Mouse (Mus musculus) forebrain, embryonic 12.5 days (tissue): ENCODE data around the gene Actr10. TPM values are rescaled to one million over a fixed set of nuclear protein-coding genes. Genes with fewer than 3 reads are reported as not detected.
A peak's percentile ranks its signal among the peaks of the same experiment; 100 is the strongest.

Experiments used
- ATAC-seq: fragments of 200-750 bp; cut with Nextera tagmentation; 2 replicates; pipeline ENCODE4 v1.8.0; 2017; ENCODE audit warnings: moderate TSS enrichment; ENCODE audit not compliant: low FRiP score
- H3K27ac ChIP-seq: fragments of 300-500 bp; sonication (generic); 2 replicates; pipeline ENCODE4 v1.5.1; 2016; ENCODE audit warnings: mild to moderate bottlenecking
- H3K27me3 ChIP-seq: fragments of 300-500 bp; sonication (generic); 2 replicates; pipeline ENCODE4 v1.6.1; 2016; ENCODE audit warnings: mild to moderate bottlenecking
- H3K36me3 ChIP-seq: fragments of 300-500 bp; sonication (generic); replicated peaks from 2 replicates; pipeline ENCODE4 v1.6.1; 2016; ENCODE audit warnings: mild to moderate bottlenecking
- H3K4me1 ChIP-seq: fragments of 300-500 bp; sonication (generic); 2 replicates; pipeline ENCODE4 v1.6.1; 2016
- H3K4me2 ChIP-seq: fragments of 300-500 bp; sonication (generic); 2 replicates; pipeline ENCODE4 v1.6.1; 2016; ENCODE audit warnings: mild to moderate bottlenecking, moderate library complexity
- H3K4me3 ChIP-seq: fragments of 300-500 bp; sonication (generic); replicated peaks from 2 replicates; pipeline ENCODE4 v1.5.1; 2016; ENCODE audit warnings: mild to moderate bottlenecking
- H3K9ac ChIP-seq: fragments of 300-500 bp; sonication (generic); 2 replicates; pipeline ENCODE4 v1.6.1; 2016; ENCODE audit warnings: mild to moderate bottlenecking
- H3K9me3 ChIP-seq: fragments of 300-500 bp; sonication (generic); 2 replicates; pipeline ENCODE4 v1.6.1; 2016
- WGBS: fragments of 180-500 bp; shearing (Covaris S2); methylation state at CpG from one replicate; pipeline ENCODE4 v1.1.7; 2016; 5-methylcytosine and 5-hydroxymethylcytosine counted together
- polyA plus RNA-seq: library from polyadenylated mRNA; unstranded; fragments of >200 nt; fragmentation: Nextera tagmentation; extraction: Ambion mirVana; gene quantifications from 2 replicates; pipeline ENCODE4 v1.2.1, GENCODE M21; 2016

Actr10 gene
- polyA plus RNA-seq, 1 experiment from 2014 or later, result 252 TPM

DNA sequence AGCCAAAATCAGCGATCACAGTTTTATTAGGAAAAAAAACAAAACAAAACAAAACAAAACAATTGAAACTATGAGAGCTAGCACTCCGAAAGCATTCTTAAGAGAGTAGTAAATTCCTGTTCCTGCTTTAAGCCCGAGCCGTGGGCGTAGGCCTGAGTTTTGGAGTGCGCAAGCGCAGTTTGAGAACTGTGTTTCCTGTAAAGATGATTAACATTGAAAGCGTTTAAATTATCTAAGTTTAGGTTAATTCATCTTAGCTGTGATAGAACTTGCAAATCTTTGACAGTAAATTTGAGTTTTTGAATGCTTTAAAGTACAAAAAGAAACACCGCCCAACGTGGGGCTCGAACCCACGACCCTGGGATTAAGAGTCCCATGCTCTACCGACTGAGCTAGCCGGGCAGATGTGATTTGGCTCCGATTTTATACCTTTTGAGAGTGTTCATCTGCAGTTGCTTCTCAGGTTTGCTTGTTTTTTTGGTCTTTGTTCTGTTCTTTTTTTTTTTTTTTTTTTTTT is 31.2 kb downstream of the Actr10 start:
- Histone ChIP-seq H3K9ac (peak overlapping the region; percentile 71), H3K27ac (peak overlapping the region; percentile 92), H3K27me3 (no peaks in the 10 kb centered on the region), H3K9me3 (no peaks in the 10 kb centered on the region), H3K4me2 (peak overlapping the region; percentile 59), H3K4me3 (peak overlapping the region; percentile 61), H3K4me1 (peaks cover 7% of the 10 kb centered on the region; the same call in 1 of the 2 replicates), H3K36me3 (peaks cover 5% of the 10 kb centered on the region)
- under 1% methylated on average over 15 of the region's 15 CpGs for WGBS
- ATAC-seq, result peak; percentile 78

DNA sequence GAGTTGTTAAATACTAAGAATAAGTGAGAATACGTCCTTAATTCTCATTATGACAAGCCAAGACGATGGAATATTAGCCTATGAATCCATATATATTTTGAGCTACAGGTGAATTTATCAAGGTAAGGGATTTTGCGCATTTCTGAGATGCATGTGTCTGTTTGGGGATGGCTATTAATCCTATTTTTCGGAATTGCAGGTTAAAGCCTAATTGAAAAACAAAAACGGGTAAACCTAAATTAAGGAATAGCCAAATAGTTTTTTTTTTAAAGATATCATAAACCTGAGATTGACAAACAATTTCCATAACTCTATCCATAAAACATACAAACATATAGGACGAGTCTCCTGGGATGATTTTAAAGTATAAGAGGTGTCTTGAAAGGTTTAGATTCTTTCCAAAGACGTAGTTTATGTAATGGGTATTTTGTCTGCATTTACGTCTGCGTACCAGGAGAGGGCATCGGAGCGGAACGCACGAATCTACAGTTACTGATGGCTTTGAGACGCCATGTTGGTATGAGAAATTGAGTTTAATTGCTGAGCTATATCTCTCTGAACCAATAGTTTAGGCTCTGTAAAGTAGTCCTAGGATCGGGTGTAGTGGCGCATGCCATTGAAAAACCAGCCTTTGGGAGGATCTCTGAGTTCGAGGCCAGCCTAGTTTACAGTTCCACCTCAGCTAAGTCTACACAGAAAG is 32.0 kb downstream of the Actr10 start:
- WGBS, result 4% methylated on average over 17 of the region's 17 CpGs
- Histone ChIP-seq H3K9me3 (no peaks in the 10 kb centered on the region), H3K4me3 (peak overlapping the region; percentile 28), H3K4me2 (peak overlapping the region; percentile 41), H3K4me1 (peaks cover 7% of the 10 kb centered on the region; the same call in 1 of the 2 replicates), H3K9ac (no peak overlapping the region), H3K36me3 (no peaks in the 10 kb centered on the region), H3K27me3 (no peaks in the 10 kb centered on the region), H3K27ac (no peak overlapping the region)
- no peak for ATAC-seq

DNA sequence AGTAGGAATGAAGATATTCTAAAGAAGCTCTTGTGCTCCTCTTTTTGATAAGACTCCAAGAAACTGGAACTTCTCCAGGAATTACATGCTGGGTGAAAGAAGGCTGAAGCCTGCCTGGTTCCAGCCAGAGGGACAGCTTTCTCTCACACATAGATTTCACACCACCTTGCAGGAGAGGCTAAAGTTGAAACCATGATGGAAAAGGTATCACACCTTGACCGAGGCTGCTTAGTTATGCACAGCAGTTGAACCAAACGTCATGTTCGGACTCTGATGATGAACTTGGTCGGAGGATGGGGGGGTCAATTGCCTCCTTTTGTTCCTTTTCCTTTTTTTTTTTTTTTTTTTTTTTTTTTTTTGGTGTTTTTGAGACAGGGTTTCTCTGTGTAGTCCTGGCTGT is 36.2 kb downstream of the Actr10 start:
- Histone ChIP-seq H3K4me2 (no peak overlapping the region), H3K9ac (no peak overlapping the region), H3K36me3 (peaks cover 7% of the 10 kb centered on the region), H3K4me1 (peaks cover 13% of the 10 kb centered on the region), H3K27ac (no peak overlapping the region), H3K4me3 (peak overlapping the region; percentile 93; the same call in 1 of the 2 replicates), H3K9me3 (no peaks in the 10 kb centered on the region), H3K27me3 (no peaks in the 10 kb centered on the region)
- no peak for ATAC-seq
- WGBS, result 86% methylated on average over 4 of the region's 4 CpGs

DNA sequence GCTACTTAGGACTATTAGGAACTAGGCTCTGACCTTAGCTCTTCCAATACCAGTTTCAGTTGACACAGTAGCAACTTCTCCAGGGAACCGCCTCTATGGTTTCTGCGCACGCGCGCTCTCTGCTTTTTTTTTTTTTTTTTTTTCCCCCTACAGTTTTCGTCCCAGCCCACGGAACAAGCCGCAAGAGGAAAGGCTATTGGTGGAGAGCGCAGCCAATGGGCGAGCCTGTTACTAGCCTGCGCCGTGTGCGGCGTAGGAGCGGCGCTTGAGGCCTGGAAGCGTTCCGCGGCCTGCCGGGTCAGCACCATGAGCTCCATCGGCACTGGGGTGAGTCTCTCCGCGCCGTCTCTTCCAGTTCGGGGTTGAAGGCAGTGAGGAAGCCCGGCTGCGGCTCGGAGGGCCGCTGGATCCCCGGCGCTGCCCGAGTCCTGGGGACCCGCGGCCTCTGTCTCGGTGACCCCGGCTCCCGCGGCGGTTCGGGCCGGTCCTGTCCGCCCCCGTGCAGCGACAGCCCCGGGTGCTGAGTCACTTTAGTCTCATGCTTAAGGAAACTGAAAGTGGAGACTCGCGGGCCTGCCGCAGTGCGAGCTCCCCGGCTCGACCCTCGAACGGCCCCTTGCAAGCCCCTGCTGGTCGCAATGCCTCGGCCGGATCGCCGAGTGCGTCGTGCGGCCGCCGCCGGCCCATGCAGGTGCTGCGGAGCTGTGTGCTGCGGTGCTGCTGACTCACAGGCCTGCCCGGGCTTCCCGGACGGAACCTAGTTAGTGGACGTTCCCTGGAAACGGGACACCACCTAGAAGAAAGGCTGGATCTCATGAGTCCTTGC is 37.0 kb downstream of the Actr10 start, which contains the start of gene Psma3:
Gene Psma3, plus strand, starts transcription at position 181 of the 826 bp plus-strand sequence.
- H3K36me3 ChIP-seq, result peaks cover 12% of the 10 kb centered on the region
- WGBS, result under 1% methylated on average over 71 of the region's 71 CpGs
- H3K27ac ChIP-seq, result peak within 1 kb of the TSS; percentile 95

DNA sequence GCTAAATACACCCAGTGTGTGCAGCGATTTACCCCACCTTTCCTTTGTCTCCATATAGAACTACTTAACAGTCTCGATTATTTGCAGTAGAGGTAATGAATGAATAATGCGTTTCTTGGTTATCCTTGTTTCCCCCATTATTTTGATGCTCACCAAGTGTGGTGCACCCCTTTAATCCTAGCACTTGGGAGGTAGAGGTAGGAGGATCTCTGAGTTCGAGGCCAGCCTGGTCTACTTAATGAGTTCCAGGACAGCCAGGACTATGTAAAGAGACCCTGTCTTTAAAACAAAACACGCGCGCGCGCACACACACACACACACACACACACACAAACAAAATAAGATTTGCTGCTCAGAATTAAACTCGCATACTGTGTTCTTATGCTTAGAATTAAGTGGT is 37.7 kb downstream of the Actr10 start:
- no peaks in the 10 kb centered on the region for H3K9me3 ChIP-seq
- peak overlapping the region; percentile 91 for H3K9ac ChIP-seq
- ATAC-seq, result no peak
- peak overlapping the region; percentile 95 for H3K27ac ChIP-seq
- peaks cover 13% of the 10 kb centered on the region for H3K4me1 ChIP-seq
- WGBS, result 35% methylated on average over 10 of the region's 10 CpGs
- H3K27me3 ChIP-seq, result no peaks in the 10 kb centered on the region
- H3K4me3 ChIP-seq, result peak overlapping the region; percentile 93
- peak overlapping the region; percentile 70 for H3K4me2 ChIP-seq
- H3K36me3 ChIP-seq, result peaks cover 19% of the 10 kb centered on the region

More for the DNA sequence above, 37.0 kb downstream of the Actr10 start, which contains the start of gene Psma3:
- Histone ChIP-seq H3K9ac (peak within 1 kb of the TSS; percentile 91), H3K27me3 (no peaks in the 10 kb centered on the region), H3K4me3 (peak within 1 kb of the TSS; percentile 93), H3K9me3 (no peaks in the 10 kb centered on the region), H3K4me1 (peaks cover 13% of the 10 kb centered on the region), H3K4me2 (peak within 1 kb of the TSS; percentile 70)
- peak; percentile 100 for ATAC-seq

DNA sequence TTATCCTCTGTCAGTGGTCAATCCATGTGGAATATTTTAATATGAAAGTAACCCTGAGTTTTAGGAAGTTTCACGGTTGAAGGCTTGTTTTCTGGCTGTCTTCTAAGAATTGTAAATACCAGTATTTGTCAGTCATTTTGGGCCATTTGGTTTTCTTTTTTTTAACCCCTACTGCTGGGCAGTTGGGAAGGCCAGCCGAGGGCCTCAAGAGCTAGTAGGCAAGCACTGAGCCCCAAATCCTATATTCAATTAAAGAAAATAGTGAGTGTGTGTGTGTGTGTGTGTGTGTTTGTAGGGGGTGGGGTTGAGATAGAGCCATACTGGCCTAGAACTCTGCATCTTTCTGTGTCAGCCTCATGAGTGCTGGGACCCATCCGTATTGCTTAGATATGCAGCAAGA is 38.2 kb downstream of the Actr10 start:
- ATAC-seq, result no peak
- H3K4me2 ChIP-seq, result peak overlapping the region; percentile 70
- 83% methylated on average over 3 of the region's 3 CpGs for WGBS
- no peaks in the 10 kb centered on the region for H3K9me3 ChIP-seq
- peak overlapping the region; percentile 93 for H3K4me3 ChIP-seq
- H3K4me1 ChIP-seq, result peaks cover 13% of the 10 kb centered on the region
- H3K27ac ChIP-seq, result no peak overlapping the region
- no peaks in the 10 kb centered on the region for H3K27me3 ChIP-seq
- H3K36me3 ChIP-seq, result peaks cover 23% of the 10 kb centered on the region
- H3K9ac ChIP-seq, result peak overlapping the region; percentile 91; the same call in 1 of the 2 replicates

DNA sequence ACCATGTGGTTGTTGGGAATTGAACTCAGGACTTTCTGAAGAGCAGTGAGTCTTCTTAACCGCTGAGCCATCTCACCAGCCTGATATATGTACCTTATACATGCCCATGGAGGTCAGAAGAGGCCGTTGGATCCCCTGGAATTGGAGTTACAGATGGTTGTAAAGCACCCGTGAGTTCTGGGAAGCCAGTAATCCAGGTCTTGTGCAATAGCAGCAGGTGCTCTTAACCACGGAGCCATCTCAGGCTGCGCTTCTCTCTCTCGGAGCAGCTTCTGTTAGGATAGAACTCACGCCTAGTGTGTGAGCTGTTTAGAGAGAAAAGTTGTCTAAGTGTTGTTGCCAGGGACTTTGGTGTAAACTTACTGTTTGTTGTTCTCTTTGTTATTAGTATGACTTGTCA is 40.7 kb downstream of the Actr10 start:
- H3K9ac ChIP-seq, result no peak overlapping the region
- H3K4me1 ChIP-seq, result peaks cover 13% of the 10 kb centered on the region
- H3K4me3 ChIP-seq, result no peak overlapping the region
- no peak overlapping the region for H3K4me2 ChIP-seq
- peaks cover 35% of the 10 kb centered on the region for H3K36me3 ChIP-seq
- no peaks in the 10 kb centered on the region for H3K27me3 ChIP-seq
- ATAC-seq, result no peak
- WGBS, result 91% methylated on average over 7 of the region's 7 CpGs
- no peak overlapping the region for H3K27ac ChIP-seq
- H3K9me3 ChIP-seq, result no peaks in the 10 kb centered on the region

DNA sequence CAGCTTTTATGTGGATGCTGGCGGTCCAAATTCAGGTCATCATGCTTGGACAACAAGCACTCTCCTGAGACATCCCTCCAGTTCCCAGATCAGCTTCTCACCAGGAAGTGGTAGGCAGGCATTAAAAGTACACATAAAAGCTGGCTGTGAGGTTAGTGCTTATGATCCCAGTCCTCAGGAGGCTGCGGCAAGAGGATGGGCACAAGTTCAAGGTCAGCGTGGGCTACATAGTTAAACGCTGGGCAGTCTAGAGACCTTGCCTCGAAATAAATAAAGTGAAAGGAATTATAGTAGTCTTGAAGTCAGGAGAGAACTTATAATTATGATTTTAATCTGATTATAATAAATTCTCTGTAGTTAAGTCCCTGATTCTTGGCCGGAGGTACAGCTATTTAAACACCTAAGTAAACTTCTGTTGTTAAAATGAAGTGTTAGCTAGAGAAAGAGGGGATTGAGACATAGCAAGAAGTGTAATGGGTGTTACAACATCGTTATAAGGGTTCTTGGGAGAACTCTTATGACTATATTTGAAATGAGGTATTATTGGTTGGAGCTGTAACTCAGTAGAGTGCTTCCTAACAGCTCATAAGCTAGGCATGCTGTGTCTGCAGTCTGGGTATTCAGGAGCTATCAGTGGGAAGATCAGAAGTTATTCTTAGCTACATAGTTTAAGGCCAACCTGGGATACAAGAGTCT is 47.3 kb downstream of the Actr10 start:
- no peak overlapping the region for H3K4me3 ChIP-seq
- no peak overlapping the region for H3K4me2 ChIP-seq
- ATAC-seq, result no peak
- WGBS, result 96% methylated on average over 7 of the region's 7 CpGs
- no peaks in the 10 kb centered on the region for H3K27me3 ChIP-seq
- H3K27ac ChIP-seq, result no peak overlapping the region
- H3K9ac ChIP-seq, result no peak overlapping the region
- peaks cover 81% of the 10 kb centered on the region for H3K36me3 ChIP-seq
- no peaks in the 10 kb centered on the region for H3K9me3 ChIP-seq
- H3K4me1 ChIP-seq, result no peaks in the 10 kb centered on the region

DNA sequence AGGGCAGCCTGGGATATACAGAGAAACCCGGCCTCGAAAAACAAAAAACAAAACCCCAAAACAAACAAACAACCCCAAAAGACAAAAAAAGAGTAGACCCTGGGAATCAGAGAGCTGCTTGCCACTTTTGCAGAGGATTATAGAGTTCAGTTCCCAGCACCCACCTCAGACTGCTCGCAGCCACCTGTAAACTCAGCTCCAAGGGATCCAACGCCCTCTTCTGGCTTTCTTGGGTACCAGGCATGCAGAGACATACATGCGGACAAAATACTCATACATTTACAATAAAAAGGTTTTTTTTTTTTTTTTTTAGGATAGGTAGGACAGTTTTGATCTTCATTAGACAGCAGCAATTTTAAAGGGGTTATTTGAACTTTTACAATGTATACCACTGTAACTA is 59.6 kb downstream of the Actr10 start:
- peaks cover 66% of the 10 kb centered on the region for H3K36me3 ChIP-seq
- WGBS, result 91% methylated on average over 5 of the region's 5 CpGs
- no peaks in the 10 kb centered on the region for H3K9me3 ChIP-seq
- no peak overlapping the region for H3K4me3 ChIP-seq
- no peak for ATAC-seq
- H3K4me2 ChIP-seq, result no peak overlapping the region
- H3K9ac ChIP-seq, result no peak overlapping the region
- H3K27ac ChIP-seq, result no peak overlapping the region
- H3K27me3 ChIP-seq, result no peaks in the 10 kb centered on the region
- H3K4me1 ChIP-seq, result no peaks in the 10 kb centered on the region; the same call in 1 of the 2 replicates

DNA sequence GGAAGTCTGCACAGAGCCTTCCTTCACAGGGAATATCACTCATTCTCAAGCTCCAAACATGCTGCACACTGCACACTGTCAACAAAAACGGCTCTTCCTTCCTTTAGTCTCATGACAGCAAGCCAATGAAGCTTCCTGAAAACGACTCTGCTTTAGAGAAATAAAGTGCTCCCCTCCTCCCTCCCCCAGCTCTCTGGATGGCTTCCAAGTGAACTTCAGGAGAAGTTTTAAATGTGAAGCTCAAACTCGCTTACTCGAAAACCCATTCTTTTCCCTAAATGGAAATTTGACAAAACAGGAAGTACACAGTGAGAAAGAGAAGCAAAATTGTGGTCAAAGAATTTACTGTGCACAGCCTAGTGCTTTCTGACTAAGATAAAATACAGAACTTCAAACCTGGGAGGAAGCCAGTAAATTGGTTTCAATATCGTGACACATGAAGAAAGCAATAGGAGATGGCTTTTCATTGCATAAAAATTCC is 61.8 kb downstream of the Actr10 start:
- Histone ChIP-seq H3K9me3 (no peaks in the 10 kb centered on the region), H3K27ac (no peak overlapping the region), H3K36me3 (peaks cover 54% of the 10 kb centered on the region), H3K4me1 (no peaks in the 10 kb centered on the region; the same call in 1 of the 2 replicates), H3K4me2 (no peak overlapping the region), H3K4me3 (no peak overlapping the region), H3K27me3 (no peaks in the 10 kb centered on the region), H3K9ac (no peak overlapping the region)
- no peak for ATAC-seq
- whole genome bisulfite sequencing, result 67% methylated on average over 5 of the region's 5 CpGs

DNA sequence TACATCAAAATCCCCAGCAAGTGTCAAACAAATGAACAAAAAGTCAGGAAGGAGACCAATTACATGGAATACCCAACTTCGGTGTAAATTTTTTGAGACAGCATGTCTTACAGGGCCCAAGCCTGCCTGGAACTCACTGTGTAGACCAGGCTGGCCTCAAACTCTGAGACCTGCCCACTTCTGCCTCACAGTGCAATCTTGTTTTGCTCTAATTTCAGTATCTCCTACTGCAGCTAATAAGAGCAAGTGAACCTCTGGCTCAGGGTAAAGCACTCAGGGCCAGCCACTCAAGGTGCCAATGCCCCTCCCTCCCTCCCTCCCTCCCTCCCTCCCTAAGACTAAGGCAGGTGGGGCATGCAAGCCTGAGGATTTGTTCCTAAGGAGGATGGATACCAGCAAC is 62.7 kb downstream of the Actr10 start:
- no peak overlapping the region for H3K4me2 ChIP-seq
- H3K36me3 ChIP-seq, result peaks cover 57% of the 10 kb centered on the region

DNA sequence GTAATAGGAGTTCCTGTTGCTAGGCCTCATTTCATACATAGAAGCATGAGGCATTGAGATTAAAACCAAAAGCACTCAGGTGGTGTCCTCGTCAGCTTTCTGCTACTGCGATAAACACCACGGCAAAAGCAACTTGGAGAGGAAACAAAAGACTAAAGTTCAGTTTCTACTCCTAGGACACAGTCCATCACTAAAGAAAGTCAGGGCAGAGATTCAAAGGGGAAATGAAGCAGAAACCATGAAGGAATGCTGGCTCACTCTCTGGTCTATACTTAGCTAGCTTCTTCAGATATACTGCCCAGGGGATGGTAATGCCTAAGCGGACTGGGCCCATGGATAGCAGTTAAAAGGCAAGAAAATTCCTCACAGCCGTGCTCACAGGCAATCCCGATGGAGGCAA is 63.8 kb downstream of the Actr10 start:
- H3K4me3 ChIP-seq, result no peak overlapping the region
- no peak overlapping the region for H3K9ac ChIP-seq
- H3K9me3 ChIP-seq, result no peaks in the 10 kb centered on the region
- H3K4me1 ChIP-seq, result no peaks in the 10 kb centered on the region; the same call in 1 of the 2 replicates
- peaks cover 56% of the 10 kb centered on the region for H3K36me3 ChIP-seq
- 85% methylated on average over 6 of the region's 6 CpGs for WGBS
- no peak overlapping the region for H3K4me2 ChIP-seq
- ATAC-seq, result no peak
- no peaks in the 10 kb centered on the region for H3K27me3 ChIP-seq
- H3K27ac ChIP-seq, result no peak overlapping the region

More for the DNA sequence above, 62.7 kb downstream of the Actr10 start:
- Histone ChIP-seq H3K4me1 (no peaks in the 10 kb centered on the region; the same call in 1 of the 2 replicates), H3K27me3 (no peaks in the 10 kb centered on the region), H3K27ac (no peak overlapping the region), H3K9ac (no peak overlapping the region), H3K4me3 (no peak overlapping the region), H3K9me3 (no peaks in the 10 kb centered on the region)
- no peak for ATAC-seq
- 95% methylated on average over 1 of the region's 1 CpGs for WGBS
